Mouse (Mus musculus): ENCODE data around the gene Spocd1.

DNA sequence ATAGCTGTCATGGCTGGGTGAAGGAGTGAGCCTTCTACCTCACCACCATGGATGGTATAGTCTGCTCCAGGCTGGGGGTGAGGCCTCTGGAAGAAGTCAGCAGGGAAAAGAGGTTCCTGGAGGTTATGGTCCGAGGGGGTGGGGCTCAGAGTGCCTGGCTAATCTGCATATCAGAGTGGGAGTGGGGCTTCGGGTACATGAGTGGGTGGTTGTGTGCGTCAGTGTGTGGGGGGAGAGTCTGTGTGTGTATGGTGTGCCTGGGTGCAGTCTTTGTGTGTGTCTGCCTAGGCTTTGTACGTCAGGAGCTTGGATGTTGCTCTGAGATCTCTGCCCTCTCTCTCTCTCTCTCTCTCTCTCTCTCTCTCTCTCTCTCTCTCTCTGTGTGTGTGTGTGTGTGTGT lies 49.9 kb downstream of the Spocd1 start:
- no peak for TF ChIP-seq POLR2A (IDR thresholded peaks at IDR 0.05; ENCODE audit: borderline replicate concordance, extremely low read depth, insufficient read depth, insufficient read length, poor library complexity, severe bottlenecking)
- no peak for TF ChIP-seq CTCF (IDR thresholded peaks at IDR 0.05; ENCODE audit: borderline replicate concordance, extremely low read depth, insufficient read depth, insufficient read length)
